Mouse (Mus musculus) urinary bladder, postnatal 0 days (tissue): ENCODE measurements around the gene Gm8369. TPM values are rescaled to one million over a fixed set of nuclear protein-coding genes. Genes with fewer than 3 reads are reported as not detected.

Experiments used
- polyA plus RNA-seq: library from polyadenylated mRNA; unstranded; fragments of >200 nt; fragmentation: Nextera tagmentation; extraction: Ambion mirVana; gene quantifications from 2 replicates; pipeline ENCODE4 v1.2.1, GENCODE M21; 2015

The Gm8369 gene
- polyA plus RNA-seq: 0.30 TPM in 1 of 2 replicates, not detected in the other

GRCm38 (mm10) chr19:11485746-11486145 is at the start of gene Gm8369:
Gene Gm8369, plus strand, starts transcription at chr19:11485938.

GRCm38 (mm10) chr19:11443338-11443737 is 42.4 kb upstream of the Gm8369 start, which contains the start of gene Ms4a4b:
Gene Ms4a4b, plus strand, starts transcription at chr19:11443553.

GRCm38 (mm10) chr19:11469215-11469614 is 16.5 kb upstream of the Gm8369 start, which contains the start of gene Ms4a6c:
Gene Ms4a6c, plus strand, starts transcription at chr19:11469366.

GRCm38 (mm10) chr19:11516246-11516645 is 30.5 kb downstream of the Gm8369 start, which contains the start of gene Ms4a6b:
Gene Ms4a6b, plus strand, starts transcription at chr19:11516512.

GRCm38 (mm10) chr19:11536593-11536992 is 50.9 kb downstream of the Gm8369 start, which contains the start of gene Ms4a4d:
Gene Ms4a4d, plus strand, starts transcription at chr19:11536801.

Other genes starting within 250 kb of the Gm8369 start
- 0.06 and 0.10 TPM in 2 replicates for gene Ms4a1, start 219.7 kb upstream of the Gm8369 start, polyA plus RNA-seq
- gene Ms4a5, start 202.1 kb upstream of the Gm8369 start, polyA plus RNA-seq: not detected in 2 replicates
- 0.06 and 0.08 TPM in 2 replicates for gene Ms4a14, start 171.5 kb upstream of the Gm8369 start, polyA plus RNA-seq
- gene Ms4a7, start 149.8 kb upstream of the Gm8369 start, polyA plus RNA-seq: 9.4 and 14.2 TPM in 2 replicates
- gene Ms4a4a, start 110.4 kb upstream of the Gm8369 start, polyA plus RNA-seq: 11.4 and 16.9 TPM in 2 replicates
- gene Ms4a4c, start 81.2 kb upstream of the Gm8369 start, polyA plus RNA-seq: 0.64 and 1.1 TPM in 2 replicates
- gene Ms4a4b, start 42.4 kb upstream of the Gm8369 start, polyA plus RNA-seq: 0.28 TPM in 1 of 2 replicates, not detected in the other
- gene Ms4a6c, start 16.6 kb upstream of the Gm8369 start, polyA plus RNA-seq: 15.8 and 18.6 TPM in 2 replicates
- 8.9 and 10.9 TPM in 2 replicates for gene Ms4a6b, start 30.6 kb downstream of the Gm8369 start, polyA plus RNA-seq
- 37.8 and 41.1 TPM in 2 replicates for gene Ms4a4d, start 50.9 kb downstream of the Gm8369 start, polyA plus RNA-seq
- 16.0 and 35.0 TPM in 2 replicates for gene Ms4a6d, start 118.9 kb downstream of the Gm8369 start, polyA plus RNA-seq
- gene Ms4a2, start 137.8 kb downstream of the Gm8369 start, polyA plus RNA-seq: 0.22 and 0.35 TPM in 2 replicates
- gene Ms4a3, start 154.9 kb downstream of the Gm8369 start, polyA plus RNA-seq: not detected in 2 replicates
- gene Oosp2, start 174.6 kb downstream of the Gm8369 start, polyA plus RNA-seq: not detected in 2 replicates
- gene Oosp1, start 205.2 kb downstream of the Gm8369 start, polyA plus RNA-seq: not detected in 2 replicates
- gene Oosp3, start 211.1 kb downstream of the Gm8369 start, polyA plus RNA-seq: not detected in 2 replicates